Mouse (Mus musculus) liver, adult (tissue): Measurements from ENCODE around the gene Kctd13.

ENCODE experiments used
- GATA4 ChIP-seq: IDR thresholded peaks from 2 replicates; pipeline ENCODE4 v1.6.1; 2014; ENCODE audit warnings: mild to moderate bottlenecking, low read length; ENCODE audit not compliant: insufficient replicate concordance

Kctd13 gene

DNA sequence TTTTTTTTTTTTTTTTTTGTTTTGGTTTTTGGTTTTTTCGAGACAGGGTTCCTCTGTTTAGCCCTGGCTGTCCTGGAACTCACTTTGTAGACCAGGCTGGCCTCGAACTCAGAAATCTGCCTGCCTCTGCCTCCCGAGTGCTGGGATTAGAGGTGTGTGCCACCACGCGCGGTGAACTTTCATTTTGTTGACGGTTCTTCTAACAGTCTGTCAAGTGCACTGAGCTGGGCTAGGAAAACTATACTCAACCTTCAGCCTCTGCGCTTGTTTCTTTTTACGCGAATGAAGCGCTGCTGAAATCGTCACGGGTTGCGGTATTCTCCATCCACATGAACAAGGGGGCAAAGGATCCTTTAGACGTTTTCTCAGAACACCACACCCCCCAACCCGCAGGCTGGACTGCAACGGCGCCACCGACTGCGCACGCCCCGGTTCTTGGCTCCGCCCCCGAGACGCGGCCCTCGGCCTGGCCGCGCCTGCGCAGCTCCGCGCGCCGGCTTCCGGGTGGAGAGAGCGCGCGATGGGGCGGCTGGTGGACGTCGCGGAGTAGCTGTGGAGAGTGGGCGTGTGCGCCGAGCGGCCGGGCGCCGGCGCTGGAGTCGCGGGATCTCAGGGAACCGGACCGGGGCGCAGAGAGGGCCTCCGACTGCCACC, at the start of gene Kctd13:
Kctd13 (plus strand) TSS at position 496 of the 654 bp plus-strand sequence.
- no peak for TF ChIP-seq GATA4

DNA sequence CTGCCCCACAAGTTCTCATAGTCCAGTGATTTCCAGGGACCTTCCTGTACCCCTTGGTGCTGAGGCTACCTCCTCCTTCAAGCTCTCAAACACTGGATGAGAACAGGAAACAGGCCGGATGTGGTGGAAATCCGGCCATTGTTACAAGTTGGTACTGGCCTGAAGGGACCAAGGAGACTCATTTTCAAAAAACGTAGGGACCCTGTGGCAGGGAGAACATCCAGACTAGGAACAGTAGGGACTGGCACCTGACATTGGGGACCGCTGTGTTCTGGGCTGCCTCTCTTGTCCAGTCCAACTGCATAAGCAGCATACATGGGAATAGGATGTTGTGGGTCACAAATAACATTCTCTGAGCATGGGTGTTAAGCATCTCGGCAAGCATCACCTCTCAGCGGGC, 47.6 kb upstream of the Kctd13 start:
- TF ChIP-seq GATA4 = no peak; the same call in 1 of the 2 replicates

DNA sequence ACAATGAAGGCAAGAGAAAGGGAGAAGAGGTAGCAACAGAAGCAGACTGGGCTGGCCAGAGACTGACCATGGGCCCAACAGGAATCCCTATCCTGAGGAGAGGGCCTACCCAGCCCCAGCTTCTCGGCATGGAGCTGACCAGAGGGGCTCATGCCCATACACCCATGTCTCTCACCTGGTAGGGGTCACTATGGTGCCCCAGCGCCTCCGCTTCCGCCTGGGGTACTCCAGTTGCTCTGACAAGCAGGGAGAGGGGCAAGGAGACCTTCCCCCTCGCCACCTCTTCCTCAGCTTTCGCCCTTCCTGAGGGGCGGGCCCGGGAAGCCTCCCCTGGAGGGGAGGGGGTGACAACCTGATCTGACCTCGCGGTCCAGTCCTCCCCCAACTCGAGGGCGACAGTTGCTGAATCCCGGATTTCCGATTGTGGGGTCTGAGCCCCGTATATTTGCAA, 44.9 kb upstream of the Kctd13 start:
- TF ChIP-seq GATA4 = no peak

DNA sequence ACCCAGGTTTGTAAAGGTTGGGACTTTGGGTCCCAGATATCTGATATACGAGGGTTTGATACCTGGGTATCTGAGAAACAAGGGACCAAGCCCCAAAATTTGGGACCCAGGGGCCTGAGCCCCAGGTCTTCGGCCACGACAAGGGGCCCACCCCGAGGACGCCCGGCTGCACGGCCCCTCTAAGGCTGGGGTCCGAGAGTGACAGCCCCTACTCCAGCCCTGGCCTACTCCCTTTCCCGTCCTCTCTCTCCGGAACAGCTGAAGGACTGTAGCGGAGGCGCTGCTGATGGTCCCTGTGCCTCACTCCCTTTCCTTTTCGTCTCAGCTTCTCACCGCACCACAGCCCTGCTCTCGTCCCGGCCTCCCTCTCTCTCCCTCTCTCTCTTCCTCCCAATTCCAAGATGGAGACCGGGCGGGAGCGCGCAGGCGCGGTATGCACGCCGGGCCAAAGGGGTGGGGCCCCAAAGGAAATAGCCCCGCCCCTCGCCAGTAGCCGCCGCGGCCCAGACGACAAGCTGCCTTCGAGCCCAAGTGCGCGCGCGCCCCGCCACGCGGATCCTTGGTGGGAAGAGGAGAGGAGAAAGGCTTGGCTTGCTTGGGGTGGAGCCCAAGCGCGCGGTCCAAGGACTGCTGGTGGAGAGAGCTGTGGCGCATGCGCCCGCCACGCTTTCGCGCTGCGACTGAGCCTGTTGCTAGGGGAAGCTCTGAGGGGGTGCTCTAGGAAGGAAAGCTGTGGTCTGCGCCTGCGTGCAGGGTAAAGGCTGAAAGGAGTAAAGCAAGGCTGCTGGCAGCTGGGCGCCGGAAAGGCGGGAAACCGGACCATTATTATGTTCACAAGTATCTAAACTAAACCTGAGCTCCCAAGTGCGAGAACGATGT, 44.2 kb upstream of the Kctd13 start, which contains the start of gene Taok2:
Taok2 (minus strand) TSS at position 418 of the 879 bp plus-strand sequence.
- TF ChIP-seq GATA4 = peak; percentile 30; the same call in 1 of the 2 replicates

DNA sequence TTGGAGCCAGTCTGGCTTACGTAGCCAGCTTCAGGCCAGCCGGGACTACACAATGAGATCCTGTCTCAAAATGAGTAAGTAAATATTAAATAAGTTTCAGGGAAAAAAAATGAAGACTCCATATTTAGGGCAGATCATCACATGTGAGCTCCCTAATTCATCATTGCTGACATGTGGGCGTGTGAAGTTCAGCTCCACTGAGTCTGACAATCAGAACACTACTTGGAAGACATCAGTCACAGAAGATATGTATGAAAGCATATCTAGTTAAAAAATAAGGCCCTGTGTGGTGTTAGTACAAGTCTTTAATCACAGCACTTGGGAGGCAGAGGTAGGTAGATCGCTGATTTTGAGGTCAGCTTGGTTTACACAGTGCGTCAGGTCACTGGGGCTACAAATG, 41.4 kb upstream of the Kctd13 start:
- TF ChIP-seq GATA4 = no peak

DNA sequence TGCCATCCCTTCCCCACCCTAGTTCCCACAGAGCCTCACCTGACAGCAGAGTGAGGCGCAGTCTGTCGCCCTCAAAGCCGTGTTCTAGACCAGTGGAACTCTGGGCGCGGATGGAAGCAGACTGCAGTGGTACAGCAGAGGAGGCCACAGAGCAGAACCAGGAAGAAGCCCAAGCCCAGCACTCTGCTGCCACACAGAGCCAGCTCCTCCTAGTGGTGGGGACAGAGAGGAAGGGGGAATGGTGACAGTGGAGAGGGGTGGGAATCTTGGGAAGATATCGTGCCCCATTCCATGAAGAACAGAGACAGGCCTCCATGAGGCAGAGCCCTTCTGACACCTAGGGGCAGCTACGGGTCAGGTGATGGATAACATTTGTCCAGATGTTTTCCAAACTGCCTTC, 39.8 kb upstream of the Kctd13 start:
- no peak; the same call in 1 of the 2 replicates for TF ChIP-seq GATA4

DNA sequence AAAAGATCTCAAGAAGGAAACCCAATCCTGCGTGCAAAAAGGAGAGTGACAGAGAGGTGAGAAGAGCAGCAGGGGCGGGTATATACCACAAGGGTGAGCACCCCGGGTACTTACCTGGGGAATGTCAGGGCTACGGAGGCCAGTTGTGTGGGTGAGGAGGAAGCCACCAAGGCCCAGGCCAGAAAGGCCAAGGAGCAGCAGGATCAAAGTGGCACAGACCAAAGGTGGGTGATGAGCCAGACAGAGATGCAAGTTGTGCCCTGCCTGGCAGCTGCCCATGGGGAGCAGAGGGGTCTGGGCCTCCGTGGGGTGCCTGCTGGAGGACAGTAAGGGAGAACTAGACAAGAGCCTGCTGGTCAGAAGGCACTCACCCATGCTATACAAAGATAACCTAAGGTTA, 31.8 kb upstream of the Kctd13 start:
- TF ChIP-seq GATA4 = no peak

DNA sequence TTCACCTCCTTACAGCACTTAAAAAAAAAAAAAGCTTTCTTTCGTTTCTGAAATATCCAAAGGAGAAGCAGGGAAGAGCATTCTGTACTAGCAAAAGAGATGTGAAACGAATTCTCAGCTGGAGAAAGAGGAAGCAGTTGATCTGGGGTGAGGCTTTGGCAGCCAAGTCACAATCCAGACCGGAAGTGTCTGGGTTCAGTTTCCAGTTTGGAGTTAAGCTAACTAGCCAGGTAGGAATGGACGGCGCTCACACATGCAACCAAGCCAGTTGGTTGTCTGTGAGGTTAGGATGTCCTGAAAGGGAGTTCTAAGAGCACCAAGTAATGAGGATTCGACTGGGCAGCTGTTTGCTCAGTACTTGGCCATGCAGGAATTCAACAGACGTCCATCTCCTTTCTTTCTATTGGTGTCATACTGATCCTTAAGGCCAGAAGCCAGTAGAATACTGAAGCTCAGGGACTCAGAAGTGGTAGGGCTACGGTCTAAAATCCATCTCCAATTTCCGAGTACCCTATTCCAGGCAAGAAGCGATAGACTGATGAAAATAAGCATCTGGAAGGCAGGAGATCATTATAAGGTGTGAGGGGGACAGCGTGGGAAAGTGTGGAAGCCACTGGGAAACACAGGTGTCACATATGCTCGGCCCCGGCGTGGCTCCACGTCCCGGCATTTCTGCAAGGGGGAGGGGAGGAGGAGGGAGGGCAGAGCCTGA, 31.1 kb upstream of the Kctd13 start:
- no peak for TF ChIP-seq GATA4

DNA sequence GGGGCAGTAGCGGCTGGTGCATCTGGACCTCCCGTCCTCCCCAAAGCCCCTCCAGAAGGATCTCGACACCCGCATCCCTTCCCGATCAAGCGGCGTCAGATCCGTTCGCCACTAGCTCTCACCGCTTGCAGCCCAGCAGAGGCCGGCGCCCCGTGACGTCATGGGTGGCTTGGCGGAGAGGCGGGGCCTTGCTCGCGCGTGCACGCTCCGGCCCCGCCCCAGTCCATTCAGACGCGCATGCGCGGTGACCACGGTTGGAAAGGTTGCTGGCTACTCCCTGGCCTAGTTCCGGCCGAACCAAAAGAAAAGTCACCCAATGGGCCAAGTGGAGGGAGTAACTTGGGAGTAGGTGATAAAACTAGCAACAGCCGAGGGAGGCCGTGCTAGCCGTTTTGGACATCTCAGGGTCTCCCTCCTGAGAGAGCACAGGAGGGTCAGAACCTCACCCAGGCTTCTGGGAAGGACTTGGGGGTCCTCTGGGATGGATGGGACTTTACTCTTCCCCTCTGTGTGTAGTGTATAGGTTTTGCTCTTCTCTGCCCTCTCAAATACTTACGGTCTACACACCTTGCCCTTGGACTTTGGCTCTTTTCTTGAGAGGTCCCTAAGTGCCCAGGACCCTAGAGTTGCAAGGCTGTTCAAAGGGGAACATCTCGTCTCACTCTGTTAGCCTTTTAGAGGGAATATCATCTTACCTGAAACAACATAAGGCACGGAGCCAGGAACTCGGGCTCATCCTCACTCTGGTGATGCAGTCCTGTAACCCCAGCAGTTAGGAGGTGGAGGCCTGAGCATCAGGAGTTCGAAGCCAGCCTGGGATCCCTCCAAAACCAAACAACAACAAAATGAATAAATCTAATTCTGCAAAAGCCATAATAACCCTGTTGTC, 30.3 kb upstream of the Kctd13 start:
- no peak for TF ChIP-seq GATA4

DNA sequence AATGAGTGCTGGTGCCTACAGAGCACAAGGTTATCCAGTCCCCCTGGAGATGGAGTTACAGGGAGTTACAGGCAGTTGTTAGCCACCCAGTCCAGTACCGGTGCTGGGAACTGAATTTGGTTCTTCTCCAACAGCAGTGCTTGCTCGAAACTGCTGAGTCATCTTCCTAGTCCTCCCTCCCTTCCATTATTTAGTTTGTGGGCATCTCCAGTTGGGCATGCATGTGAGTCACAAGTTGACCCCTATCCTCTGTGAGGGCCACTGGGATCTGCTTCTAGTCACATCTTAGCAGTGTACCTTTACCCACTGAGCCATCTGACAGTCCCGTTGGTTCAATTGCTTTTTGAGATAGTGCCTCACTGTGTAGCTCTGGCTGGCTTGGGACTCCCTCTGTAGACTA, 23.1 kb upstream of the Kctd13 start:
- no peak for TF ChIP-seq GATA4

DNA sequence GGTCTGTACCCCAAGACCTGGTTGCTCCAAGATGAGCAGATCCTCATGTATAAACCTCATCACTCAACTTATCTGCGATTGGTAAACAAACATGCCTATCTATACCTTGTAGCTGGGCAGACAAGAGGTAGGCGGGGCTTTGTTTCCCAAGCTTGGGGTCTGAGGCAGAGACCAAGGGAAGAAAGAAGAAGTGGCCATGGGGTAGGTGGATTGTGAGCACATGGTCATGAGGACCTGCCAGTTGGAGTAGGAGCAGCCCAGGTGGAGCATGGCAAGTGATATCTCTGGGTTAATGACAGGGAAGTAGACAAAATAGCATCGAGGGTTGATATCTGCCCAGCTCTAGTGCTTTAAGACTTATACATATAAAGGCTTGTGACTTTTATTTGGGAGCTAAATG, 13.8 kb upstream of the Kctd13 start:
- TF ChIP-seq GATA4 = no peak

DNA sequence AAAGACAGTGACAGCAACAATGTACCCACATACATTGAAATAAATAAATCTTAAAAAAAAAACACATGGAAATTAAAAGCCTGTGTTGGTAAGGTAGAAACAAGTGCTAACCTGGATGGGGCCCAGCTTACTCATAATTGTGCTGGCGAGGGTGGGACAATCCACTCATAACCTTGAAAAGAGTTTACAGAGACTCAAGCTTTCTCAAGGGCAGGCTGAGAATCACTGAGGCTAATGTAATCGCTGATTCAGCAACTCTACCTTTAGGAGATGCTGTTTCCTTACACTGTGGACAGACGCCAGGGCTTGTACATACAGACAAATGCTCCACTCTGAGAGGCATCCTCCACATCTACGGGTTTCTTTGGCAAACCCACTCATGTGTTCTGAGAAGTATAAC, 8.7 kb upstream of the Kctd13 start:
- no peak for TF ChIP-seq GATA4

DNA sequence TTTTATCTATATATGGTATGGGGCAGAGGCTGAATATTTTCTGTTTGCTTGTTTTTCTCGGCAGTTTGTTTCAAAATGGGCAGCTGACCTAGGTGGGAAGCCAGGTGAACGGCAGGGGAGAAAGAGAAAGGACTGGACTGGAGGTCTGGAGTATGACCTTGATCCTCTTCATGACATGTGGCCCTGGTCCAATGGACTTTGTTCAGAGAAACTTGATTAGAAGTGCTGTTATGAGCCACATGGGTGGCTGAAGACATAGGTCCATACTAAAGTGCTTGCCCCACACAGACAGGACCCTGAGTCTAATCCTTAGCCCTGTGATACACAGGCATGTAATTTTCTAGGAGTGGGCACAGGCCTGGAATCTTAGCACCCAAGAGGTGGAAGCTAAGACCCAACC, 7.1 kb upstream of the Kctd13 start:
- peak; percentile 34; the same call in 1 of the 2 replicates for TF ChIP-seq GATA4

DNA sequence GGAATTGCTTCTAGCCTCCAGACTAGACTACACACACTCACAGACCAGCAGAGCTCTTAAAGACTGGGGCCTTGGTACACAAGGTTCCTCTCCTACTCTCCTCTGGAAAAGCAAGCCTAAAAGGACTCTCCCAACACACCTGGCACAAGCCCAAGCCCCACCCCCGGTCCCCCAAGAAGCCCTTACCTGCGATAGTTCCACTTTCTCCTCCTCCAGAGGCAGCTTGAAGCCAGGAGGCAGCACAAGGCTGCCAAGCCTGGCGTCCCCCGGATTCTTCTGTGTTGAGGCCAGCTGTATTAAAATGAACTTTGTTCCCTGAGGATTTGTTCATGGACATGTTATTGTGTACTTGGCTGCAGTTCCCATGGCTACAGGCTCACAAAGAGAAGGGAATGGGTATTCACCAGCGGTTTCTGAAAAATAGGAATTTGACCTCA, 6.0 kb upstream of the Kctd13 start, which contains the start of gene Tmem219:
Tmem219 (minus strand) TSS at position 294 of the 437 bp plus-strand sequence.
- TF ChIP-seq GATA4 = no peak
